Mouse (Mus musculus): ENCODE data around the gene Pes1. TPM values are rescaled to one million over a fixed set of nuclear protein-coding genes. Genes with fewer than 3 reads are reported as not detected.
"Not testable (repeated sequence)": the region's sequence is repeated elsewhere in the genome, so short reads cannot be mapped to it uniquely, and the experiment has no call there.

Gene Pes1
- total and polyA plus RNA-seq, 2 experiments from 2014 or later, result 37.7 to 49.0 TPM

DNA sequence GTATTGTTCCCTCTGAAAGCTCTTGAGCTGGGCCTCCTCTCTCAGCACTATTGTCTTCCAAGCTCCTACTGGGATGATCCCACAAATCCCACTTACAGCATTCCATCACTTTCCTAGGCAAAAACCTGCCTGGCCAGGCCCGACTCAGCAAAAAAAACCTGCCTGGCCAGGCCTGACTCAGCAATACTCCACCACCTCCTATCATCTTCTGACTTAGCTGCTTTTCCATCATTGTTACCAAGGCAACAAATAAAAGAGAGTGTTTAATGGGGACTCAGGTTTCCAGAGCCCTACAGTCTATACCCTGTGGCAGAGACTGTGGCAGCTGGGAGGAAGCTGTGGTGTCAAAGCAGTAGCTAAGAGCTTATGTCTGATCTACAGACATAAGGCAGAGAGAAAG lies 48.8 kb downstream of the Pes1 start:
- no peaks in the 10 kb centered on the region for H3K4me1 ChIP-seq (ENCODE audit: insufficient read depth, low read length)
- H3K27ac ChIP-seq (ENCODE audit: low read depth, low read length), result no peak overlapping the region
- no peak for TF ChIP-seq CTCF (IDR thresholded peaks at IDR 0.05)
- H3K36me3 ChIP-seq (ENCODE audit: insufficient read depth, low read length), result no peaks in the 10 kb centered on the region
- H3K4me3 ChIP-seq (ENCODE audit: low read depth, low read length), result no peak overlapping the region
- WGBS, result 64% methylated on average over 1 of the region's 1 CpGs
- no peak overlapping the region for H3K4me2 ChIP-seq (ENCODE audit: low read depth, low read length, poor library complexity, severe bottlenecking)
- H3K9ac ChIP-seq (replicated peaks; ENCODE audit: low read length, poor library complexity, severe bottlenecking), result no peak overlapping the region
- peaks cover 2% of the 10 kb centered on the region; the same call in 1 of the 2 replicates for H3K9me3 ChIP-seq (ENCODE audit: low read length)
- no peak for ATAC-seq (ENCODE audit: low FRiP score)
- H3K27me3 ChIP-seq (ENCODE audit: insufficient read depth, low read length), result no peaks in the 10 kb centered on the region
- no peak for DNase-seq (ENCODE audit: low spot score)

DNA sequence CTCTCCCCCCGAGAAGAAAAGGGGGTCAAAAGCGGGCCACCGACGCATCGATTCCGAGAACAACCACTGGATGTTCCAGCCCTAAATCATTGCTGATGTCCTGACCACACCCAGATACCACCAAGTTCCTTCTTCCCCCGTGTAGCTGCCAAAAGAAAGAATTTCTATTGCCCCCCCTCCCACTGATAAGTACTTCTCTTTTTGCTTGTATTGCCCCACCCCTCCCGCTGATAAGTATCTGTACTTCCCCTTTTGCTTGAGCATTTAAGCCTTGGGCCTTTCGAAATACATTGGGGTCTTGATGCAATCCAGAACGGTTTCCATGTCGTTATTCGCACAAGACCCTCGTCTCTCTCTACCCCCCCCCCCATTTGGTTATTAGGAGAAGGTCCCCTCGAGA lies 52.0 kb downstream of the Pes1 start:
- H3K9ac ChIP-seq (replicated peaks; ENCODE audit: low read length, poor library complexity, severe bottlenecking); H3K4me3 ChIP-seq (ENCODE audit: low read depth, low read length); DNase-seq (ENCODE audit: low spot score); H3K4me2 ChIP-seq (ENCODE audit: low read depth, low read length, poor library complexity, severe bottlenecking); H3K27me3 ChIP-seq (ENCODE audit: insufficient read depth, low read length); H3K4me1 ChIP-seq (ENCODE audit: insufficient read depth, low read length); ATAC-seq (ENCODE audit: low FRiP score); H3K9me3 ChIP-seq (ENCODE audit: low read length); H3K27ac ChIP-seq (ENCODE audit: low read depth, low read length); H3K36me3 ChIP-seq (ENCODE audit: insufficient read depth, low read length): not testable (repeated sequence)
- 89% methylated on average over 14 of the region's 14 CpGs for WGBS

- not testable (repeated sequence) for H3K4me2 ChIP-seq (ENCODE audit: low read depth, low read length, poor library complexity, severe bottlenecking); H3K36me3 ChIP-seq (ENCODE audit: insufficient read depth, low read length); DNase-seq (ENCODE audit: low spot score); H3K27ac ChIP-seq (ENCODE audit: low read depth, low read length); ATAC-seq (ENCODE audit: low FRiP score); H3K4me1 ChIP-seq (ENCODE audit: insufficient read depth, low read length); H3K4me3 ChIP-seq (ENCODE audit: low read depth, low read length); H3K9ac ChIP-seq (replicated peaks; ENCODE audit: low read length, poor library complexity, severe bottlenecking); H3K27me3 ChIP-seq (ENCODE audit: insufficient read depth, low read length); H3K9me3 ChIP-seq (ENCODE audit: low read length)
- WGBS, result 93% methylated on average over 13 of the region's 13 CpGs
Measured at GRCm38 (mm10) chr11:4022111-4022510, 58.3 kb downstream of the Pes1 start.

DNA sequence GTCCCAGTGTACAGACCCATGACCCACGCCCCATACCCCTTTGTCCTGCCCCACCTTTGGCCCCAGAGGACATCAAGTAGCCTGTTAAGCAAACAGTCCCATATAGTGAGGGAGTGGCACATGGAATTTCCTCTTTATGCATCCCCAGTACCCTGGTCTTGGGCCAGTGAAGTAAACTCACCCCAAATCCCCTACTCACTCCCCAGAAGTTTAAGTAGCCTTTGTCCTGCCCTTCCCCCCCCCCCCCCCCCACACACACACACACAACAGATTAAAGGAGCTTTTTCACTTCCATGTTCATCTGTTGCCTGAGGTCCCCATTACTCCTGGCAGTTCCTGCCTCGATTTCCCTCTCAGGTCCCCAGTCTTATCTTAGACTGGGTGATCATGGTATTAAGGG lies 59.5 kb downstream of the Pes1 start:
- no peak for ATAC-seq (ENCODE audit: low FRiP score)
- Histone ChIP-seq H3K27me3 (ENCODE audit: insufficient read depth, low read length) (no peaks in the 10 kb centered on the region), H3K27ac (ENCODE audit: low read depth, low read length) (no peak overlapping the region), H3K4me2 (ENCODE audit: low read depth, low read length, poor library complexity, severe bottlenecking) (no peak overlapping the region), H3K4me3 (ENCODE audit: low read depth, low read length) (no peak overlapping the region), H3K9me3 (ENCODE audit: low read length) (no peaks in the 10 kb centered on the region), H3K9ac (replicated peaks; ENCODE audit: low read length, poor library complexity, severe bottlenecking) (no peak overlapping the region), H3K36me3 (ENCODE audit: insufficient read depth, low read length) (no peaks in the 10 kb centered on the region), H3K4me1 (ENCODE audit: insufficient read depth, low read length) (no peaks in the 10 kb centered on the region)
- no peak for TF ChIP-seq CTCF (IDR thresholded peaks at IDR 0.05)
- DNase-seq (ENCODE audit: low spot score), result no peak
- 78% methylated on average over 2 of the region's 2 CpGs for WGBS

DNA sequence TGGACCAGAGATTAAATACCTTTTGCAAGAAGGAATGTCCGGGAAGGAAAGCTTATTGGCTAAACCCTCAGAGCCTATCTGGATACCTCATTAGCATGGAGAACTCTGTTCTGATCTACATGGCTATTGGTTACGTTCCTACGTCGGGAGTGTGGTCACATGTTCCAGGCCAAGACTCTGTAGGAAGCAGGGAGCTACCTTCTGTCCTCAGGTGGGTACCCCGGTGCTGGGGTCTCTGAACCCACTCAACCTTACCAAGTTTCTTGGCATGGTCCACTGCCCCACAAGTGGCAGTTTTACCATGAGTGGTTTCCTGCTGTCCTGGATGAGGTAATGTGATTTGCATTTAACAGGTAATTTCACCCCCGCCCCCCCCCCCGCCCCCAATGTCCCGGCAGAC lies 63.3 kb downstream of the Pes1 start:
- TF ChIP-seq CTCF (IDR thresholded peaks at IDR 0.05), result no peak
- H3K27ac ChIP-seq (ENCODE audit: low read depth, low read length), result no peak overlapping the region
- 85% methylated on average over 8 of the region's 8 CpGs for WGBS
- no peaks in the 10 kb centered on the region for H3K27me3 ChIP-seq (ENCODE audit: insufficient read depth, low read length)
- H3K36me3 ChIP-seq (ENCODE audit: insufficient read depth, low read length), result no peaks in the 10 kb centered on the region
- no peaks in the 10 kb centered on the region for H3K4me1 ChIP-seq (ENCODE audit: insufficient read depth, low read length)
- DNase-seq (ENCODE audit: low spot score), result no peak
- no peak for ATAC-seq (ENCODE audit: low FRiP score)
- no peak overlapping the region for H3K4me2 ChIP-seq (ENCODE audit: low read depth, low read length, poor library complexity, severe bottlenecking)
- H3K9me3 ChIP-seq (ENCODE audit: low read length), result no peaks in the 10 kb centered on the region
- H3K4me3 ChIP-seq (ENCODE audit: low read depth, low read length), result no peak overlapping the region
- H3K9ac ChIP-seq (replicated peaks; ENCODE audit: low read length, poor library complexity, severe bottlenecking), result no peak overlapping the region

GRCm38 (mm10) chr11:4027561-4028334 lies 64.0 kb downstream of the Pes1 start:
- H3K36me3 ChIP-seq (ENCODE audit: insufficient read depth, low read length), result no peaks in the 10 kb centered on the region
- DNase-seq (ENCODE audit: low spot score) (no peak), ATAC-seq (ENCODE audit: low FRiP score) (no peak)
- H3K4me3 ChIP-seq (ENCODE audit: low read depth, low read length), result no peak overlapping the region
- no peak overlapping the region for H3K4me2 ChIP-seq (ENCODE audit: low read depth, low read length, poor library complexity, severe bottlenecking)
- H3K4me1 ChIP-seq (ENCODE audit: insufficient read depth, low read length), result no peaks in the 10 kb centered on the region
- no peaks in the 10 kb centered on the region for H3K27me3 ChIP-seq (ENCODE audit: insufficient read depth, low read length)
- no peak overlapping the region for H3K9ac ChIP-seq (replicated peaks; ENCODE audit: low read length, poor library complexity, severe bottlenecking)
- no peaks in the 10 kb centered on the region for H3K9me3 ChIP-seq (ENCODE audit: low read length)
- no peak for TF ChIP-seq CTCF (IDR thresholded peaks at IDR 0.05)
- H3K27ac ChIP-seq (ENCODE audit: low read depth, low read length), result no peak overlapping the region
- WGBS, result 79% methylated on average over 9 of the region's 9 CpGs
